Mouse (Mus musculus) heart, postnatal 0 days (tissue): ENCODE results near the gene Pfpl. TPM values are rescaled to one million over a fixed set of nuclear protein-coding genes. Genes with fewer than 3 reads are reported as not detected.

ENCODE experiments used
- ATAC-seq: fragments of 200-750 bp; cut with Nextera tagmentation; 2 replicates; pipeline ENCODE4 v1.8.0; 2017; ENCODE audit warnings: low read depth, moderate number of reproducible peaks, moderate library complexity; ENCODE audit not compliant: insufficient read depth
- DNase-seq: peaks from one replicate; pipeline ENCODE4 v3.0.0-alpha.2; 2016; ENCODE audit warnings: low spot score
- H3K27ac ChIP-seq: fragments of 300-500 bp; sonication (generic); 2 replicates; pipeline ENCODE4 v1.5.1; 2014; ENCODE audit warnings: low read depth, mild to moderate bottlenecking
- H3K27me3 ChIP-seq: fragments of 300-500 bp; sonication (generic); 2 replicates; pipeline ENCODE4 v1.6.1; 2014; ENCODE audit warnings: low read length, mixed read lengths; ENCODE audit not compliant: control insufficient read depth, insufficient read depth
- H3K36me3 ChIP-seq: fragments of 300-500 bp; sonication (generic); replicated peaks from 2 replicates; pipeline ENCODE4 v1.6.1; 2014; ENCODE audit warnings: low read length, mixed read lengths; ENCODE audit not compliant: control insufficient read depth, insufficient read depth
- H3K4me1 ChIP-seq: fragments of 300-500 bp; sonication (generic); 2 replicates; pipeline ENCODE4 v1.6.1; 2014; ENCODE audit warnings: antibody characterized with exemption; ENCODE audit not compliant: control insufficient read depth, insufficient read depth
- H3K4me2 ChIP-seq: fragments of 300-500 bp; sonication (generic); 2 replicates; pipeline ENCODE4 v1.6.1; 2014; ENCODE audit warnings: low read depth, mild to moderate bottlenecking, low read length, moderate library complexity
- H3K4me3 ChIP-seq: fragments of 300-500 bp; sonication (generic); 2 replicates; pipeline ENCODE4 v1.5.1; 2014; ENCODE audit warnings: low read depth, low read length
- H3K9ac ChIP-seq: fragments of 300-500 bp; sonication (generic); replicated peaks from 2 replicates; pipeline ENCODE4 v1.6.1; 2014; ENCODE audit warnings: low read depth, low read length, mixed read lengths
- H3K9me3 ChIP-seq: fragments of 300-500 bp; sonication (generic); replicated peaks from 2 replicates; pipeline ENCODE4 v1.6.1; 2016; ENCODE audit warnings: low read length; ENCODE audit not compliant: control insufficient read depth
- CTCF ChIP-seq: IDR thresholded peaks from 2 replicates; pipeline ENCODE4 v1.5.1; 2016; ENCODE audit warnings: antibody characterized with exemption, control low read depth, low read depth
- EP300 ChIP-seq: IDR thresholded peaks from 2 replicates; pipeline ENCODE4 v1.6.1; 2016; ENCODE audit warnings: antibody characterized with exemption, low read depth
- WGBS: fragments of 180-500 bp; shearing (Covaris S2); extraction: QIAGEN DNeasy Blood & Tissue Kit; methylation state at CpG from one replicate; pipeline ENCODE4 v1.1.7; 2014; 5-methylcytosine and 5-hydroxymethylcytosine counted together
- polyA plus RNA-seq: library from polyadenylated mRNA; unstranded; fragments of >200 nt; fragmentation: Nextera tagmentation; extraction: Ambion mirVana; gene quantifications from 2 replicates; pipeline ENCODE4 v1.2.1, GENCODE M21; 2015
- total RNA-seq: library from RNA; depleted of rRNA; stranded (reverse); fragments of >200 nt; gene quantifications from 2 replicates; pipeline ENCODE4 v1.2.3, GENCODE M21; 2014; ENCODE audit warnings: low replicate concordance

The Pfpl gene
- total and polyA plus RNA-seq, 2 experiments from 2014 or later, result not detected

- Histone ChIP-seq H3K4me3 (no peak overlapping the region), H3K9me3 (no peaks in the 10 kb centered on the region), H3K36me3 (no peaks in the 10 kb centered on the region), H3K27ac (no peak overlapping the region), H3K4me2 (no peak overlapping the region), H3K27me3 (no peaks in the 10 kb centered on the region), H3K4me1 (no peaks in the 10 kb centered on the region), H3K9ac (no peak overlapping the region)
- WGBS, result 84% methylated on average over 1 of the region's 1 CpGs
- DNase-seq (no peak), ATAC-seq (no peak)
- no peak for TF ChIP-seq EP300
- TF ChIP-seq CTCF, result no peak
Observed at GRCm38 (mm10) chr19:12421680-12422079, 6.0 kb upstream of the Pfpl start.

GRCm38 (mm10) chr19:12427101-12427500, 604 bp upstream of the Pfpl start:
- H3K27ac ChIP-seq, result no peak overlapping the region
- WGBS, result 70% methylated on average over 5 of the region's 5 CpGs
- no peak for TF ChIP-seq CTCF
- no peak for TF ChIP-seq EP300
- H3K27me3 ChIP-seq, result no peaks in the 10 kb centered on the region
- H3K4me1 ChIP-seq, result no peaks in the 10 kb centered on the region
- H3K9me3 ChIP-seq, result no peaks in the 10 kb centered on the region
- H3K4me2 ChIP-seq, result no peak overlapping the region
- H3K36me3 ChIP-seq, result no peaks in the 10 kb centered on the region
- no peak overlapping the region for H3K9ac ChIP-seq
- H3K4me3 ChIP-seq, result no peak overlapping the region
- no peak for DNase-seq
- no peak for ATAC-seq

GRCm38 (mm10) chr19:12433033-12433432, 5.3 kb downstream of the Pfpl start:
- Histone ChIP-seq H3K27me3 (no peaks in the 10 kb centered on the region), H3K27ac (no peak overlapping the region), H3K4me3 (no peak overlapping the region), H3K9me3 (no peaks in the 10 kb centered on the region), H3K4me2 (no peak overlapping the region), H3K4me1 (no peaks in the 10 kb centered on the region), H3K36me3 (no peaks in the 10 kb centered on the region), H3K9ac (no peak overlapping the region)
- WGBS, result 0% methylated on average over 2 of the region's 2 CpGs
- TF ChIP-seq EP300 (no peak), CTCF (peak; percentile 59)
- peak; percentile 14 for DNase-seq
- no peak for ATAC-seq

GRCm38 (mm10) chr19:12435011-12435416, 7.3 kb downstream of the Pfpl start:
- no peak overlapping the region for H3K4me2 ChIP-seq
- no peak for TF ChIP-seq CTCF
- TF ChIP-seq EP300, result no peak
- no peak overlapping the region for H3K27ac ChIP-seq
- no peak overlapping the region for H3K4me3 ChIP-seq
- ATAC-seq, result no peak
- no peaks in the 10 kb centered on the region for H3K27me3 ChIP-seq
- 68% methylated on average over 4 of the region's 4 CpGs for WGBS
- no peaks in the 10 kb centered on the region for H3K4me1 ChIP-seq
- no peak for DNase-seq
- H3K9ac ChIP-seq, result no peak overlapping the region
- H3K36me3 ChIP-seq, result no peaks in the 10 kb centered on the region
- no peaks in the 10 kb centered on the region for H3K9me3 ChIP-seq

- no peak for TF ChIP-seq EP300
- no peak for TF ChIP-seq CTCF
- DNase-seq (no peak), ATAC-seq (no peak)
- H3K36me3 ChIP-seq, result no peaks in the 10 kb centered on the region
- H3K4me2 ChIP-seq, result no peak overlapping the region
- H3K4me1 ChIP-seq, result no peaks in the 10 kb centered on the region
- H3K4me3 ChIP-seq, result no peak overlapping the region
- no peaks in the 10 kb centered on the region for H3K9me3 ChIP-seq
- H3K27me3 ChIP-seq, result no peaks in the 10 kb centered on the region
- H3K27ac ChIP-seq, result no peak overlapping the region
- H3K9ac ChIP-seq, result no peak overlapping the region
- WGBS, result 63% methylated on average over 4 of the region's 4 CpGs
Observed at GRCm38 (mm10) chr19:12435750-12436524, 8.2 kb downstream of the Pfpl start.

DNA sequence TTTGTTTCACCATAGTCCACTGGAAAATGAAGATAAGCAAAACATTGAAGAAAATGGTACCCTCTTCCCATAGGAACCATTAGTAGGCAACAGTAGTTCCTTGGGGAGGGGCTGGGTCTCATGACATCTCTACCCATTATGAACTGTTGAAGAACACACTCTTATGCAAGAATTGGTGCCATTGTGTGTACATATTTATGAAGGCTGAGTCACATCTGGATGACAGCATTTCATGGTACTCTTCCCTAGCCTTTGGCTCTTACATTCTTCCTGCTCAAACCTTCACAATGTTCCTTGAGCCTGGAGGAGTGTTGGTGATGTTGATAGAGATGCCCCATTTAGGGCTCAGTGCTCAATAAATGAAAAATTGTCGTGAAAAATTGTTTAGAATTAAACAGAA, 11.9 kb downstream of the Pfpl start:
- 42% methylated on average over 1 of the region's 1 CpGs for WGBS
- Histone ChIP-seq H3K27ac (no peak overlapping the region), H3K4me2 (no peak overlapping the region), H3K27me3 (no peaks in the 10 kb centered on the region), H3K9me3 (no peaks in the 10 kb centered on the region), H3K4me3 (no peak overlapping the region), H3K36me3 (no peaks in the 10 kb centered on the region), H3K4me1 (no peaks in the 10 kb centered on the region), H3K9ac (no peak overlapping the region)
- DNase-seq (no peak), ATAC-seq (no peak)
- TF ChIP-seq CTCF (no peak), EP300 (no peak)
